Mouse (Mus musculus) embryonic facial prominence, embryonic 15.5 days (tissue): ENCODE measurements around the gene Aurkaip1. TPM values are rescaled to one million over a fixed set of nuclear protein-coding genes. Genes with fewer than 3 reads are reported as not detected.

Experiments used
- ATAC-seq: fragments of 200-750 bp; cut with Nextera tagmentation; 2 replicates; pipeline ENCODE4 v1.8.0; 2017; ENCODE audit warnings: low read depth, moderate TSS enrichment; ENCODE audit not compliant: insufficient number of reproducible peaks, low FRiP score, low TSS enrichment
- H3K27ac ChIP-seq: fragments of 300-500 bp; sonication (generic); replicated peaks from 2 replicates; pipeline ENCODE4 v1.5.1; 2015; ENCODE audit warnings: mild to moderate bottlenecking, inconsistent platforms
- H3K27me3 ChIP-seq: fragments of 300-500 bp; sonication (generic); 2 replicates; pipeline ENCODE4 v1.6.1; 2015; ENCODE audit warnings: inconsistent platforms
- H3K36me3 ChIP-seq: fragments of 300-500 bp; sonication (generic); 2 replicates; pipeline ENCODE4 v1.6.1; 2015; ENCODE audit warnings: mild to moderate bottlenecking, inconsistent platforms
- H3K4me1 ChIP-seq: fragments of 300-500 bp; sonication (generic); 2 replicates; pipeline ENCODE4 v1.6.1; 2015; ENCODE audit warnings: inconsistent platforms
- H3K4me2 ChIP-seq: fragments of 300-500 bp; sonication (generic); replicated peaks from 2 replicates; pipeline ENCODE4 v1.6.1; 2015; ENCODE audit warnings: mild to moderate bottlenecking, inconsistent platforms
- H3K4me3 ChIP-seq: fragments of 300-500 bp; sonication (generic); replicated peaks from 2 replicates; pipeline ENCODE4 v1.5.1; 2015; ENCODE audit warnings: mild to moderate bottlenecking, inconsistent platforms
- H3K9ac ChIP-seq: fragments of 300-500 bp; sonication (generic); 2 replicates; pipeline ENCODE4 v1.6.1; 2015; ENCODE audit warnings: inconsistent platforms
- H3K9me3 ChIP-seq: fragments of 300-500 bp; sonication (generic); replicated peaks from 2 replicates; pipeline ENCODE4 v1.6.1; 2016; ENCODE audit warnings: inconsistent platforms
- WGBS: fragments of 180-500 bp; shearing (Covaris S2); methylation state at CpG from one replicate; pipeline ENCODE4 v1.1.7; 2015; 5-methylcytosine and 5-hydroxymethylcytosine counted together
- polyA plus RNA-seq: library from polyadenylated mRNA; unstranded; fragments of >200 nt; fragmentation: Nextera tagmentation; extraction: Ambion mirVana; gene quantifications from 2 replicates; pipeline ENCODE4 v1.2.1, GENCODE M21; 2015

The Aurkaip1 gene
- polyA plus RNA-seq, 1 experiment from 2014 or later, result 142 TPM

- no peak for ATAC-seq
- Histone ChIP-seq H3K27ac (peak overlapping the region; percentile 93), H3K9me3 (no peaks in the 10 kb centered on the region), H3K27me3 (no peaks in the 10 kb centered on the region), H3K36me3 (peaks cover 27% of the 10 kb centered on the region), H3K4me3 (peak overlapping the region; percentile 67), H3K9ac (no peak overlapping the region), H3K4me1 (peaks cover 29% of the 10 kb centered on the region), H3K4me2 (peak overlapping the region; percentile 78)
- 50% methylated on average over 8 of the region's 8 CpGs for WGBS
Observed at GRCm38 (mm10) chr4:155830596-155830995, 476 bp upstream of the Aurkaip1 start.

- Histone ChIP-seq H3K9me3 (no peaks in the 10 kb centered on the region), H3K4me3 (peak overlapping the region; percentile 67), H3K9ac (peak overlapping the region; percentile 78), H3K27ac (peak overlapping the region; percentile 93), H3K27me3 (no peaks in the 10 kb centered on the region), H3K4me2 (peak overlapping the region; percentile 78), H3K4me1 (peaks cover 29% of the 10 kb centered on the region), H3K36me3 (peaks cover 19% of the 10 kb centered on the region)
- WGBS, result under 1% methylated on average over 25 of the region's 25 CpGs
- ATAC-seq, result no peak
Observed at GRCm38 (mm10) chr4:155831831-155832230, 759 bp downstream of the Aurkaip1 start.

- Histone ChIP-seq H3K9me3 (no peaks in the 10 kb centered on the region), H3K36me3 (peaks cover 15% of the 10 kb centered on the region), H3K4me3 (peak overlapping the region; percentile 67), H3K4me1 (peaks cover 31% of the 10 kb centered on the region), H3K27ac (peak overlapping the region; percentile 93), H3K4me2 (peak overlapping the region; percentile 78), H3K9ac (peak overlapping the region; percentile 78), H3K27me3 (no peaks in the 10 kb centered on the region)
- ATAC-seq, result no peak
- WGBS, result 48% methylated on average over 10 of the region's 10 CpGs
Observed at GRCm38 (mm10) chr4:155832321-155832720, 1.2 kb downstream of the Aurkaip1 start.

- Histone ChIP-seq H3K27me3 (no peaks in the 10 kb centered on the region), H3K27ac (no peak overlapping the region), H3K36me3 (peaks cover 9% of the 10 kb centered on the region), H3K4me2 (no peak overlapping the region), H3K9ac (no peak overlapping the region), H3K9me3 (no peaks in the 10 kb centered on the region), H3K4me3 (no peak overlapping the region), H3K4me1 (peaks cover 40% of the 10 kb centered on the region)
- 83% methylated on average over 4 of the region's 4 CpGs for WGBS
- ATAC-seq, result no peak
Observed at GRCm38 (mm10) chr4:155833234-155833633, 2.2 kb downstream of the Aurkaip1 start.

- peak overlapping the region; percentile 81 for H3K27ac ChIP-seq
- H3K4me2 ChIP-seq, result peak overlapping the region; percentile 12; the same call in 1 of the 2 replicates
- H3K9me3 ChIP-seq, result no peaks in the 10 kb centered on the region
- ATAC-seq, result no peak
- 22% methylated on average over 2 of the region's 2 CpGs for WGBS
- H3K4me3 ChIP-seq, result no peak overlapping the region
- H3K27me3 ChIP-seq, result no peaks in the 10 kb centered on the region
- H3K36me3 ChIP-seq, result peaks cover 9% of the 10 kb centered on the region
- peaks cover 45% of the 10 kb centered on the region for H3K4me1 ChIP-seq
- no peak overlapping the region for H3K9ac ChIP-seq
Observed at GRCm38 (mm10) chr4:155833836-155834235, 2.8 kb downstream of the Aurkaip1 start.

GRCm38 (mm10) chr4:155837404-155838010, 6.4 kb downstream of the Aurkaip1 start:
- Histone ChIP-seq H3K27me3 (no peaks in the 10 kb centered on the region), H3K9ac (no peak overlapping the region), H3K4me1 (peaks cover 65% of the 10 kb centered on the region), H3K9me3 (no peaks in the 10 kb centered on the region), H3K36me3 (peaks cover 11% of the 10 kb centered on the region), H3K27ac (peak overlapping the region; percentile 89), H3K4me3 (no peak overlapping the region), H3K4me2 (peak overlapping the region; percentile 22; the same call in 1 of the 2 replicates)
- ATAC-seq, result no peak
- WGBS, result 64% methylated on average over 11 of the region's 11 CpGs

GRCm38 (mm10) chr4:155838187-155839153, 7.4 kb downstream of the Aurkaip1 start:
- peaks cover 56% of the 10 kb centered on the region for H3K4me1 ChIP-seq
- no peaks in the 10 kb centered on the region for H3K27me3 ChIP-seq
- H3K9ac ChIP-seq, result no peak overlapping the region
- H3K4me2 ChIP-seq, result peak overlapping the region; percentile 91
- WGBS, result 51% methylated on average over 8 of the region's 8 CpGs
- peak overlapping the region; percentile 89 for H3K27ac ChIP-seq
- peak overlapping the region; percentile 11; the same call in 1 of the 2 replicates for H3K4me3 ChIP-seq
- H3K36me3 ChIP-seq, result peaks cover 12% of the 10 kb centered on the region
- no peaks in the 10 kb centered on the region for H3K9me3 ChIP-seq
- ATAC-seq, result peak; percentile 30; the same call in 1 of the 2 replicates

GRCm38 (mm10) chr4:155839483-155839910, 8.4 kb downstream of the Aurkaip1 start, which contains the start of gene Mxra8:
TSS of gene Mxra8 (plus strand) at chr4:155839680.
- 5% methylated on average over 16 of the region's 16 CpGs for WGBS
- peak within 1 kb of the TSS; percentile 51 for H3K9ac ChIP-seq

GRCm38 (mm10) chr4:155840076-155841002, 9.3 kb downstream of the Aurkaip1 start:
- H3K27ac ChIP-seq, result peak overlapping the region; percentile 89
- WGBS, result 11% methylated on average over 8 of the region's 8 CpGs
- ATAC-seq, result no peak

More at GRCm38 (mm10) chr4:155839483-155839910, 8.4 kb downstream of the Aurkaip1 start, which contains the start of gene Mxra8:
- Histone ChIP-seq H3K27me3 (no peaks in the 10 kb centered on the region), H3K27ac (peak within 1 kb of the TSS; percentile 89), H3K4me2 (peak within 1 kb of the TSS; percentile 91), H3K36me3 (peaks cover 17% of the 10 kb centered on the region), H3K4me1 (peaks cover 46% of the 10 kb centered on the region), H3K9me3 (no peaks in the 10 kb centered on the region), H3K4me3 (peak within 1 kb of the TSS; percentile 55)
- ATAC-seq, result peak; percentile 85

GRCm38 (mm10) chr4:155841003-155841454, 10.0 kb downstream of the Aurkaip1 start:
- WGBS, result under 1% methylated on average over 32 of the region's 32 CpGs
- Histone ChIP-seq H3K4me3 (peak overlapping the region; percentile 55), H3K4me2 (peak overlapping the region; percentile 91), H3K9ac (peak overlapping the region; percentile 51), H3K9me3 (no peaks in the 10 kb centered on the region), H3K36me3 (peaks cover 17% of the 10 kb centered on the region), H3K27ac (peak overlapping the region; percentile 89), H3K4me1 (peaks cover 46% of the 10 kb centered on the region), H3K27me3 (no peaks in the 10 kb centered on the region)
- peak; percentile 65 for ATAC-seq

More at GRCm38 (mm10) chr4:155840076-155841002, 9.3 kb downstream of the Aurkaip1 start:
- Histone ChIP-seq H3K9ac (peak overlapping the region; percentile 51), H3K36me3 (peaks cover 17% of the 10 kb centered on the region), H3K4me2 (peak overlapping the region; percentile 91), H3K4me1 (peaks cover 46% of the 10 kb centered on the region), H3K4me3 (peak overlapping the region; percentile 55), H3K27me3 (no peaks in the 10 kb centered on the region), H3K9me3 (no peaks in the 10 kb centered on the region)
